Comparison of ENCODE assay signal across 8 mouse cellular contexts in genomic region chr2:128339061-128339642, GRCm38 (mm10).
A peak's percentile ranks its signal among the peaks of the same experiment; 100 is the strongest.
DNase-seq lines count a peak whose midpoint lies in the region; ATAC-seq lines count a peak whose summit lies in the region.

No protein-coding gene starts in this region.

- ATAC-seq in embryonic facial prominence, embryonic 12.5 days (ENCODE audit: insufficient number of reproducible peaks, insufficient read depth, low FRiP score, low TSS enrichment): 0 out of 2 replicates have a peak, but pooled peaks have one; percentile 10
- no peak for ATAC-seq in monocyte, adult 5-6 weeks (replicated peaks; ENCODE audit: insufficient number of reproducible peaks, low FRiP score, low TSS enrichment, poor library complexity, severe bottlenecking)

- peak overlapping the region; percentile 92 for H3K27ac ChIP-seq in embryonic facial prominence, embryonic 12.5 days

- peaks cover 52% of the 10 kb centered on the region for H3K4me1 ChIP-seq in embryonic facial prominence, embryonic 12.5 days

- no peak overlapping the region for H3K4me3 ChIP-seq in embryonic facial prominence, embryonic 12.5 days

- 0 out of 2 replicates have a peak overlapping the region, but pooled peaks have one; percentile 20 for H3K4me2 ChIP-seq in embryonic facial prominence, embryonic 12.5 days (replicated peaks)

- peak; percentile 70 for DNase-seq in gastrocnemius, adult 18-20 months (ENCODE audit: low spot score)
- DNase-seq in gastrocnemius, postnatal 10 days: no peak
- peak; percentile 64 for DNase-seq in kidney, adult 18-20 months
- DNase-seq in lung, postnatal 36 days: peak; percentile 39
- no peak for DNase-seq in frontal cortex, adult 2 months (ENCODE audit: extremely low spot score in 1 of 2, low spot score in 1 of 2)
- no peak for DNase-seq in retina, embryonic 14.5 days (ENCODE audit: low spot score)

- 11% methylated on average over 8 of the region's 8 CpGs for WGBS in embryonic facial prominence, embryonic 12.5 days

- H3K9me3 ChIP-seq in embryonic facial prominence, embryonic 12.5 days: no peaks in the 10 kb centered on the region

- H3K9ac ChIP-seq in embryonic facial prominence, embryonic 12.5 days: no peak overlapping the region

- no peaks in the 10 kb centered on the region for H3K36me3 ChIP-seq in embryonic facial prominence, embryonic 12.5 days

- H3K27me3 ChIP-seq in embryonic facial prominence, embryonic 12.5 days: no peaks in the 10 kb centered on the region

Comparison
In these comparisons a context has a peak if more than half of its experiments do, and no peak if none do; other contexts are left out.
1. DNase-seq: peak in gastrocnemius, adult 18-20 months (single experiment), kidney, adult 18-20 months (single experiment) and lung, postnatal 36 days (single experiment); none in gastrocnemius, postnatal 10 days (single experiment), frontal cortex, adult 2 months (0 of 2) and retina, embryonic 14.5 days (single experiment).